In genomic region chr6:100939042-100939441, GRCm38 (mm10) we compare ENCODE assay signal across 9 mouse cellular contexts.
DNase-seq lines count a peak whose midpoint lies in the region; ATAC-seq and TF ChIP-seq lines count a peak whose summit lies in the region.
"Had no signal": no experiment of that assay in that cellular context is flagged by ENCODE, and none has a peak within 500 bp of the region (broad histone marks: within the 10 kb centered on the region; RNA-seq: fewer than 3 reads in every experiment).

No protein-coding gene starts in this region.

- TF ChIP-seq EP300 in heart, postnatal 0 days (IDR thresholded peaks at IDR 0.05; ENCODE audit: low read depth), result no peak

- H3K27me3 ChIP-seq in heart, postnatal 0 days (ENCODE audit: control insufficient read depth, insufficient read depth, low read length), result no peaks in the 10 kb centered on the region
- no peaks in the 10 kb centered on the region for H3K27me3 ChIP-seq in lung, embryonic 16.5 days (ENCODE audit: control insufficient read depth, insufficient read depth, low read depth, low read length)

- H3K9me3 ChIP-seq in heart, postnatal 0 days (replicated peaks; ENCODE audit: control insufficient read depth, low read length), result no peaks in the 10 kb centered on the region
- no peaks in the 10 kb centered on the region for H3K9me3 ChIP-seq in lung, embryonic 16.5 days (ENCODE audit: control insufficient read depth, low read length)

- no peak overlapping the region for H3K4me2 ChIP-seq in heart, postnatal 0 days (ENCODE audit: low read depth, low read length)
- H3K4me2 ChIP-seq in lung, embryonic 16.5 days (ENCODE audit: low read depth, low read length), result no peak overlapping the region

- H3K36me3 ChIP-seq in heart, postnatal 0 days (replicated peaks; ENCODE audit: control insufficient read depth, insufficient read depth, low read length), result no peaks in the 10 kb centered on the region
- no peaks in the 10 kb centered on the region for H3K36me3 ChIP-seq in lung, embryonic 16.5 days (ENCODE audit: control insufficient read depth, insufficient read depth, low read length)

- no peak overlapping the region for H3K9ac ChIP-seq in heart, postnatal 0 days (replicated peaks; ENCODE audit: low read depth, low read length)
- H3K9ac ChIP-seq in lung, embryonic 16.5 days (ENCODE audit: low read length), result no peak overlapping the region

- H3K27ac ChIP-seq in heart, postnatal 0 days (ENCODE audit: low read depth), result no peak overlapping the region
- no peak overlapping the region for H3K27ac ChIP-seq in lung, embryonic 16.5 days (ENCODE audit: low read length)

- WGBS in heart, postnatal 0 days, result 27% methylated on average over 12 of the region's 12 CpGs
- 54% methylated on average over 12 of the region's 12 CpGs for WGBS in lung, embryonic 16.5 days

- 0 out of 2 replicates have a peak, but pooled peaks cover 3% of the 10 kb centered on the region for H3K4me1 ChIP-seq in heart, postnatal 0 days (ENCODE audit: control insufficient read depth, insufficient read depth)
- no peaks in the 10 kb centered on the region; the same call in 1 of the 2 replicates for H3K4me1 ChIP-seq in lung, embryonic 16.5 days (replicated peaks; ENCODE audit: control insufficient read depth, insufficient read depth, low read length)

- peak; percentile 77 to 81 for DNase-seq in cerebellum, postnatal 10 days
- DNase-seq in heart, postnatal 0 days (ENCODE audit: low spot score), result peak; percentile 16
- no peak for DNase-seq in heart, postnatal 36 days
- DNase-seq in kidney, adult 18-20 months, result peak; percentile 68
- DNase-seq in ovary, postnatal 36 days (ENCODE audit: low spot score), result no peak

- no peak for TF ChIP-seq CTCF in heart, postnatal 0 days (IDR thresholded peaks at IDR 0.05; ENCODE audit: low read depth)

- intact Hi-C loops in heart, postnatal 36 days (cut with DNase I), result no loop called here

- no peak for ATAC-seq in cerebellum, adult (ENCODE audit: insufficient number of reproducible peaks, low FRiP score, low TSS enrichment)
- ATAC-seq in heart, postnatal 0 days (ENCODE audit: insufficient read depth, low read depth), result peak; percentile 55
- peak; percentile 62; the same call in 1 of the 2 replicates for ATAC-seq in lung, embryonic 16.5 days (ENCODE audit: low read depth)
- ATAC-seq in CD4-positive, CD25-positive, alpha-beta regulatory T cell, adult 4 months, result no peak

- no peak overlapping the region for H3K4me3 ChIP-seq in heart, postnatal 0 days (ENCODE audit: low read depth, low read length)
- H3K4me3 ChIP-seq in lung, embryonic 16.5 days (ENCODE audit: low read length), result no peak overlapping the region
- H3K4me3 ChIP-seq: myocyte had no signal

Comparison
In these comparisons a context has a peak if more than half of its experiments do, and no peak if none do; other contexts are left out.
1. DNase-seq: peak in cerebellum, postnatal 10 days (2 of 2), heart, postnatal 0 days (single experiment) and kidney, adult 18-20 months (single experiment); none in heart, postnatal 36 days (0 of 2) and ovary, postnatal 36 days (single experiment).
2. ATAC-seq: peak in heart, postnatal 0 days (single experiment) and lung, embryonic 16.5 days (single experiment); none in cerebellum, adult (single experiment) and CD4-positive, CD25-positive, alpha-beta regulatory T cell, adult 4 months (single experiment).